Mouse (Mus musculus): ENCODE data around the gene Aqp1. TPM values are rescaled to one million over a fixed set of nuclear protein-coding genes. Genes with fewer than 3 reads are reported as not detected.

Gene Aqp1
- 41.7 and 45.2 TPM in 2 replicates for polyA plus RNA-seq (2015; fragmentation: Nextera tagmentation; extraction: Ambion mirVana)

DNA sequence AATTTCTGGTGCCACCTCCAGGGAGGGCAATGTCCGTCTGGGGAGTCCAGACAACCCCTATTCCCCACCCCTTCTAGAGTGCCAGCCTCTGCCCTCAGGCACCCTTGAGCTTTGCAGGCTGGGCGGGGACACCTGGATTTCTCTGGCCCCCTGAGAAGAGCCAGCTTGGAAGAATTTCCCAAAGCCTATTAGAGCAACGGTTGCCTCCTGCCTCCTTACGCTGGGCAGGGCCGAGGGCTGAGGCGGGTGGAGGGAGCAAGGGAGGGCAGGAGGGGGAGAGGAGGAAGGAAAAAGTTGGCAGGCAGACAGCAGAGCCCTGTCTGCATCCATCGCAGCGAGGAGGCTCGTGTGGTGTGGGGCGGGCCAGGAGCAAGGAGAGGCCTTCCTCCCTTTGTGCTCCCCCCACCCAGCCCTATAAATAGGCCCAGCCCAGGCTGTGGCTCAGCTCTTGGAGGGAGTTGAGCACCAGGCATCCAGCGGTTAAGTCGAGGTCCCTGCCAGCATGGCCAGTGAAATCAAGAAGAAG is at the start of gene Aqp1:
Gene Aqp1, plus strand, starts transcription at position 444 of the 526 bp plus-strand sequence.
- DNase-seq (no peak), ATAC-seq (ENCODE audit: low read depth) (peak; percentile 19; the same call in 1 of the 2 replicates)
- H3K9ac ChIP-seq = peak within 1 kb of the TSS; percentile 77
- no peaks in the 10 kb centered on the region for H3K36me3 ChIP-seq
- peaks cover 88% of the 10 kb centered on the region for H3K4me1 ChIP-seq (replicated peaks)
- H3K9me3 ChIP-seq (replicated peaks) = no peaks in the 10 kb centered on the region
- H3K4me3 ChIP-seq (replicated peaks) = peak within 1 kb of the TSS; percentile 48
- 11% methylated on average over 12 of the region's 12 CpGs for WGBS (ENCODE audit: insufficient replicate concordance)
- H3K27ac ChIP-seq = peak within 1 kb of the TSS; percentile 89
- no peaks in the 10 kb centered on the region for H3K27me3 ChIP-seq
- peak within 1 kb of the TSS; percentile 69 for H3K4me2 ChIP-seq

DNA sequence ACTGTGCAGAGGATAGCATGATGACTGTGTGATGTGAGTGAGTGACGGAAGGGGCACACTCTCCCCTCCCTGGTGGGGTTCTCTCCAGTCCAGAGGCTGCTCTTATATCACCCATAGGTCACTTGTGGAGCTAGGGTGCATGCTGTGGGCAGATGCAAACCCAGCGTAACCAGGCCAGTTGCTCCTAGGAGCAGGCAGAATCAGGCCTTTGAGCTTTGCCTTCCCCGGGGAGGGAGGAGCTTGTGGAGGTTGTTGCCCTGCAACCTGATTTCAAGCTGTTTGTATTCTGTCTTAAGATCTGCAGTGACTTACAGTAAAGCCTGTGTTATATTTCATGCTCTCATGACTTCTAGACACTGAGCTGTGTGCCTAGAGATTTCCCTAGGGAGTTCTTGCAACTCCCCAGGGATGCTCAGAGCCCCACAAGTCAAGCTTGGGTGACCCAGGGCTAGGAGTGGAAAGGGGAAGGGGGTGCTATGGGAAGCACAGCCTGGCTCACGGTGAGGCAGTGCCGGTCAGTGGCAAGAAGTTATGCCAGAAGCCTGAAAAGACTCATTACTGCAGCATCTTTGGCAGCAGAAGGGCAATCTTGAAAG is 48.1 kb upstream of the Aqp1 start:
- Histone ChIP-seq H3K4me2 (no peak overlapping the region), H3K9ac (no peak overlapping the region), H3K9me3 (replicated peaks) (no peaks in the 10 kb centered on the region), H3K4me1 (replicated peaks) (peaks cover 19% of the 10 kb centered on the region), H3K27me3 (no peaks in the 10 kb centered on the region), H3K36me3 (no peaks in the 10 kb centered on the region), H3K27ac (no peak overlapping the region), H3K4me3 (replicated peaks) (no peak overlapping the region)
- peak; percentile 49 for ATAC-seq (ENCODE audit: low read depth)
- 70% methylated on average over 5 of the region's 5 CpGs for WGBS (ENCODE audit: insufficient replicate concordance)
- no peak for DNase-seq

DNA sequence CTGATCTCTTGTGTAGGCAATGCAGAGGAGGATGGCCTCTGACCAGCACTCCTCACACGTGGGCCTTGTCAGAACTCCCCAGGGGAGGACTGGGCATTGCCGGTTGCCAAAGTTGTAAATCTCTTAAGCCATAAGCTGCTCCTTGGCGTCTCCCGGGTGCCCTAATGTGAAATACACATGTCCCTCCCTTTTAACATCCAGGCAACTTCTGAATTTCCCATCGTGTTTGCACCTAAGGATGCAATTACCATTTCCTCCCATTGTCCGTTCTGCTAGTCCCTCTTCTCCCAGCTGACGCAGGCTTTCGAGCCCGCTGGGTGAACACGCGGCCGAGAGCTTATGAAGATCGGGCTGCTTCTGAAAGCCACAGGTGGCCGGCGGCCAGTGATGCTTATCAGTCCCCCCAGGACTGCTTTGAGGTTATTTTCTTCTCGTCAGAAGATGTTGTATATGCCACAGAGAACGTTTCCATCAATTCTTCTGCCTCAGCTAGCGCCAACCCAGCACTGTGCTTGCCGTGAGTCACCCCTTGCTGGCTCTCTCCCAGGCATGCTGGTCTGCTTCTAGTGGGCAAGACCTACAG is 41.6 kb upstream of the Aqp1 start:
- no peak overlapping the region for H3K9ac ChIP-seq
- WGBS (ENCODE audit: insufficient replicate concordance) = 54% methylated on average over 19 of the region's 19 CpGs
- H3K9me3 ChIP-seq (replicated peaks) = no peaks in the 10 kb centered on the region
- no peak for ATAC-seq (ENCODE audit: low read depth)
- H3K4me2 ChIP-seq = no peak overlapping the region
- DNase-seq = no peak
- no peak overlapping the region for H3K27ac ChIP-seq
- no peak overlapping the region for H3K4me3 ChIP-seq (replicated peaks)
- H3K4me1 ChIP-seq (replicated peaks) = peaks cover 24% of the 10 kb centered on the region
- H3K36me3 ChIP-seq = no peaks in the 10 kb centered on the region
- no peaks in the 10 kb centered on the region for H3K27me3 ChIP-seq

DNA sequence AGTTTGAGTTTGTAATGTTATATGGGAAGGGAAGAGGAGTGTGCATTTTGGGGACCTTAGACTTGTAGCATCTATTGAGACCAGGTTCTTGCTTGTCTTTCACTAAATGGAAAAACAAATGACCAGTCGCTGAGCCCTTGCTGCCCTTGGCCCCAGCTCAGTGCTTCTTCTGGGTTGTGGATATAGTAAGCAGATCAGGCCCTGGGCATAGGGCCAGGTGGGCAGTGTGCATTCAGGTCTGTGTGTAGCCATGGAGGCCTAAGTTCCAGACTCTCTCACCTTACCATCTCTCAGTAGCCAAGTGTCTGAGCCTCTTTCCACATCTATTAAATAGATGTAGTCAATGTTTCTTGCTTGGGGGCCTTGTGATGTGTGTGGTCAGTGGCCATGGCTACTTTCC is 40.9 kb upstream of the Aqp1 start:
- H3K27me3 ChIP-seq = no peaks in the 10 kb centered on the region
- H3K4me2 ChIP-seq = no peak overlapping the region
- 87% methylated on average over 1 of the region's 1 CpGs for WGBS (ENCODE audit: insufficient replicate concordance)
- no peak overlapping the region for H3K4me3 ChIP-seq (replicated peaks)
- H3K4me1 ChIP-seq (replicated peaks) = peaks cover 31% of the 10 kb centered on the region
- H3K27ac ChIP-seq = no peak overlapping the region
- DNase-seq (no peak), ATAC-seq (ENCODE audit: low read depth) (no peak)
- H3K36me3 ChIP-seq = no peaks in the 10 kb centered on the region
- no peak overlapping the region for H3K9ac ChIP-seq
- H3K9me3 ChIP-seq (replicated peaks) = no peaks in the 10 kb centered on the region

DNA sequence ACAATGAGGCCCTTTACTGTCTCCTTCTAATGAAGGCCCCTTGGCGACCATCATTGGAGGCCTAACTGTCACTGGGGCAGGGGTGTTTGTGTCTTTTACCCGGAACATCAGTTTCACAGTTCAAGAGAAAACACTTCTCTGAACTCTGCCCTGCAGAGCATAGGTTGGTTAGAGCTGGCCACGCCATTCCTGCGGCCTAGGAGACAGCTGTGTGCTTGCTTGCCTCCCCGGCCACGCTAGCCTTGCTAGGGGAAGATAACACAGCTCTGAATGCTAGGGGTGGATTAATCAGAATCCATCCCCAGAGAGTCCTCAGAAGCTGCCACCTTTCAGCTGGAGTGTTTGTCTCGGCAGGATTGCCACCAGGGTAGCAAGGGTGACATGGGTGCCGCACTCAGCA is 36.8 kb upstream of the Aqp1 start:
- no peak overlapping the region for H3K4me2 ChIP-seq
- H3K27me3 ChIP-seq = no peaks in the 10 kb centered on the region
- H3K4me3 ChIP-seq (replicated peaks) = no peak overlapping the region
- H3K9ac ChIP-seq = no peak overlapping the region; the same call in 1 of the 2 replicates
- no peaks in the 10 kb centered on the region for H3K9me3 ChIP-seq (replicated peaks)
- WGBS (ENCODE audit: insufficient replicate concordance) = 31% methylated on average over 8 of the region's 8 CpGs
- peak overlapping the region; percentile 8 for H3K27ac ChIP-seq
- peak; percentile 83 for ATAC-seq (ENCODE audit: low read depth)
- no peaks in the 10 kb centered on the region for H3K36me3 ChIP-seq
- peak; percentile 22 for DNase-seq
- peaks cover 38% of the 10 kb centered on the region for H3K4me1 ChIP-seq (replicated peaks)

DNA sequence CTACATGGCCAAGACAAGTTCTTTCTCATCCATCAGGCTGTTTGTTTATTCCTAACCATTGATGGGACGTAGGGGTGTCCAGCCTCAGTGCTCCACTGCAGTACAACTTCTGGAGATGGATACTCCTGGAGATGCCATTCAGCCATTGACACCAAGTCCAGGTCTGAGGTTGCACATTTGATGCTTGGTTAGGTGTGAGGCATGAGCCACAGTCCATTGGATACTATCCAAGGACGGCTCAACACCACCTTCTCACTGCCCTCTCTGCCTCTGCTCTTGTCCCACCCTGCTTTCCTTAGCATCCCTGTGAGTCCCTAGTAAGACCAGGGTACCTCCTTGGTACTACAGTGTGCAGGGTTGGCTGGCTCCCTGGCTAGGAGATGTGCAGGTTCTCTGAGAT is 36.3 kb upstream of the Aqp1 start:
- Histone ChIP-seq H3K4me3 (replicated peaks) (no peak overlapping the region), H3K9me3 (replicated peaks) (no peaks in the 10 kb centered on the region), H3K27me3 (no peaks in the 10 kb centered on the region), H3K27ac (no peak overlapping the region), H3K4me2 (no peak overlapping the region), H3K4me1 (replicated peaks) (peaks cover 35% of the 10 kb centered on the region), H3K9ac (no peak overlapping the region), H3K36me3 (no peaks in the 10 kb centered on the region)
- 72% methylated on average over 2 of the region's 2 CpGs for WGBS (ENCODE audit: insufficient replicate concordance)
- DNase-seq = no peak
- ATAC-seq (ENCODE audit: low read depth) = peak; percentile 8

DNA sequence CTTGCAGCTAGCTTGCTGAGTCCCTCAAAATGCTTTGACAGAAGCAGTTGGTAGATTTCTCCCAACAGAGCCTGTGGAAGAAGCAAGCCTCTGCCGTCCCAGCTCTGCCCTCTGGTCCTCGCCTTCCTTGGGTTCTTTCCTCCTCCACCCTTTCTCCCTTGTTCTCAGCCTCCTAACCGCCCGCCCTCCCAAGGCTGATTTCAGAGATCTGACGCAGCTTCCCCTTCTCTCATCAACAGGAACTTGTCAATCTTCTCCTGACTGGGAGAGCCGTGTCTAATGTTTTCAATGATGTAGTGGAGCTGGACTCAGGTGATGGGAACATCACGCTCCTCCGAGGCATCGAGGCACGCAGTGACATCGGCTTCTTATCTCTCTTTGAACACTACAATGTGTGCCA is 35.5 kb upstream of the Aqp1 start:
- Histone ChIP-seq H3K9ac (no peak overlapping the region), H3K4me2 (no peak overlapping the region), H3K27ac (no peak overlapping the region), H3K4me3 (replicated peaks) (no peak overlapping the region), H3K36me3 (no peaks in the 10 kb centered on the region), H3K4me1 (replicated peaks) (peaks cover 35% of the 10 kb centered on the region), H3K9me3 (replicated peaks) (no peaks in the 10 kb centered on the region), H3K27me3 (no peaks in the 10 kb centered on the region)
- no peak for ATAC-seq (ENCODE audit: low read depth)
- no peak for DNase-seq
- WGBS (ENCODE audit: insufficient replicate concordance) = 46% methylated on average over 11 of the region's 11 CpGs

DNA sequence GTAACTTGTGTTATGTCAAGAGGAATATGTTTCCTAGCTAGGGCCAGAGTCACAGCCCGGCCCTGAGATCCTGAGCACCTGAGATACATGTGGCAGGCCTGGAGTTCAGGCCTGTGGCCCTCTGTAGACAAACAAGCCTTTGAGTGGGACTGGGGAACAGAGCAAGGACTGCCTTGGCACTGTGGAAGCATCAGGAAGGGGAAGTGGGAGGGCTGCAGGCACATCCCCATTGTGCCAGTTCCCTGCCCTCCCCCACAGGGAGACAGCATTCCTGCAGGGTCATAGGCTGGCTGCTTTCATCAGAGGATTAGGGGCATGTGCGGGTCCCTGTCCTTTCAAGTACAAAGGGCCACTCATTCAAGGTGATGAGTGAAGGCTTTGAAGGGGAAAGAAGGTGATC is 26.1 kb upstream of the Aqp1 start:
- Histone ChIP-seq H3K27ac (no peak overlapping the region), H3K9ac (no peak overlapping the region), H3K36me3 (no peaks in the 10 kb centered on the region), H3K4me1 (replicated peaks) (peaks cover 26% of the 10 kb centered on the region), H3K27me3 (no peaks in the 10 kb centered on the region), H3K4me2 (no peak overlapping the region), H3K9me3 (replicated peaks) (no peaks in the 10 kb centered on the region), H3K4me3 (replicated peaks) (no peak overlapping the region)
- ATAC-seq (ENCODE audit: low read depth) = no peak
- WGBS (ENCODE audit: insufficient replicate concordance) = 65% methylated on average over 2 of the region's 2 CpGs
- DNase-seq = no peak

DNA sequence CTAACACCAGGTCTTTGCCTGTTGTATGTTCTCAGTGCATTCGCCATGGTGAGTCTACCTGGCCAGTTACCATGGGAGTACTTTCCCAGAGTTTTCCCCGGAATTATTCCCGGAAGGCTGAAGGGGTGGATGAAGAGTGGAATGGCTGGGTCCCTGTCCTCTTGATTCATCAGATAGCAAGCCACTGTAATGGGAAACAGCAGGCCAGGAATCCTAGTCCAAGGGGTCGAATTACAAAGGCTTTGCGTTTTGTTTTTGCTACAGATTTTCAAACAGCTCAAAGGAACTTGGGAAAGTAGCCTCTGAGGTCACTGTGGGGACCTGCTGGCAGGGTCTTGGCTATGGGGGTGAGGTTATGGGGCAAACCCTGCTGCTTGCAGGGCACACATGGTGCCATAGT is 24.3 kb upstream of the Aqp1 start:
- no peaks in the 10 kb centered on the region for H3K36me3 ChIP-seq
- no peak overlapping the region for H3K4me2 ChIP-seq
- DNase-seq = no peak
- ATAC-seq (ENCODE audit: low read depth) = no peak
- WGBS (ENCODE audit: insufficient replicate concordance) = 72% methylated on average over 5 of the region's 5 CpGs
- H3K9ac ChIP-seq = no peak overlapping the region; the same call in 1 of the 2 replicates
- peaks cover 26% of the 10 kb centered on the region for H3K4me1 ChIP-seq (replicated peaks)
- H3K9me3 ChIP-seq (replicated peaks) = no peaks in the 10 kb centered on the region
- H3K4me3 ChIP-seq (replicated peaks) = no peak overlapping the region
- H3K27me3 ChIP-seq = no peaks in the 10 kb centered on the region
- H3K27ac ChIP-seq = no peak overlapping the region

DNA sequence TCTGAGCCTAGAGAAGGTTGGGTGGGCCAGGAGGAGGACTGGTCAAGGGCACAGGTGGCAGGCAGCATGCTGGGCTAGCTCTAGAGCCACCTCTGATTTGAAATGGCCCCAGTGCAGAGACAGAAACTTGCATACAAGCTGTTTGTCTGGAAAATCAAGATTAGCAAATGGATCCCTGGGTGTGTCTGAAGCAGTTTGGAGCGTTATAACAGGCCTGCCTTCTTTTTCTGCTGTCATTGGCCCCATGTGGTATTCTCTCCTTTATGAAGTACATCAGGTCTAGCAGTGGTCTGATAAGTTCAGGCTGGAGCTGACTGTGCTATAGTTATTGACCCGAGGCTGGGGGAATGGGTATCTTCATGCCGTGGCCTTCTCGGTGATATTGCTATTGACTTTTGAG is 22.3 kb upstream of the Aqp1 start:
- Histone ChIP-seq H3K9me3 (replicated peaks) (no peaks in the 10 kb centered on the region), H3K4me3 (replicated peaks) (no peak overlapping the region), H3K27ac (peak overlapping the region; percentile 70), H3K36me3 (no peaks in the 10 kb centered on the region), H3K4me1 (replicated peaks) (peaks cover 34% of the 10 kb centered on the region), H3K4me2 (no peak overlapping the region), H3K9ac (peak overlapping the region; percentile 15; the same call in 1 of the 2 replicates), H3K27me3 (no peaks in the 10 kb centered on the region)
- ATAC-seq (ENCODE audit: low read depth) = peak; percentile 83
- no peak for DNase-seq
- 24% methylated on average over 4 of the region's 4 CpGs for WGBS (ENCODE audit: insufficient replicate concordance)

DNA sequence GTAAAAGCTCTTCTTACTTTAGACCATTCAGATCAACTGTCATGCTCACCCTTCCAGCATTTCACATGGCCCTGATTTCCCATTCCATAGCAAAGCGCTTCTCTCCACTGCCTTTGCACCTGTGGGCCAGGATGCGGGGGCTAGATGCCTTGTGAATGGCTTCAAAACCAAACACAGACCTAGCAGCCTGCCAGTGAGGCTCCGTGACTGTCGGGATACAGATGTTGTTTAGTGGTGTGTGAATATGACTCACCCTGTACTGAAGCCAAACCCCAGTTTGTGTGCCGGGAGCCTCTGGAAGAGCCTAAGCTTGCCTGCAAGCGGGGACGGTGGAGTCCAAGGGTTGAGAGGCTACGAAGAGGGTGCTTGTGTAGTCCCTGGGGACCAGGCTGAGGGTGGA is 21.6 kb upstream of the Aqp1 start:
- H3K4me1 ChIP-seq (replicated peaks) = peaks cover 41% of the 10 kb centered on the region
- ATAC-seq (ENCODE audit: low read depth) (no peak), DNase-seq (no peak)
- no peaks in the 10 kb centered on the region for H3K36me3 ChIP-seq
- H3K27ac ChIP-seq = peak overlapping the region; percentile 70
- no peak overlapping the region for H3K9ac ChIP-seq
- no peak overlapping the region for H3K4me3 ChIP-seq (replicated peaks)
- H3K4me2 ChIP-seq = no peak overlapping the region
- no peaks in the 10 kb centered on the region for H3K27me3 ChIP-seq
- no peaks in the 10 kb centered on the region for H3K9me3 ChIP-seq (replicated peaks)
- 84% methylated on average over 8 of the region's 8 CpGs for WGBS (ENCODE audit: insufficient replicate concordance)

DNA sequence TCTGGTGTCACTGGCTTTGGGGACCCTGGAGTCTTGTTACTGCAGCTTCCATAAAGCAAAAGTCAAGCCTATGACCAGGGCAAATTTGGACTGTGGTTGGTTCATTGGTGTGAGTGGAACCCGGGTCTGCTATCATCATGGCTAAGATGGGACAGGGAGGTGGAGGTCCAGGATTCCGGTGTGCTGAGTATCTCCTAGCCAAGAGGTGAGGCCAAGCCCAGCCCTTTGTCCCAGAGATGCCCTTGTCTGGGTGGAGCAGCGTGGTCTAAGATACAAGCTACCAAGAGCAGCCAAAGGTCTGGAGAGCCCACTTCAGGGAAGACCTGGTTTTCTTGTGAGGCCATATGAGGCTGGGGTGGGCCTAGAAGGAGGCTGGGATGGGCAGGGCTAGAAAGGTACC is 17.6 kb upstream of the Aqp1 start:
- Histone ChIP-seq H3K9me3 (replicated peaks) (no peaks in the 10 kb centered on the region), H3K9ac (no peak overlapping the region), H3K4me1 (replicated peaks) (peaks cover 67% of the 10 kb centered on the region), H3K36me3 (no peaks in the 10 kb centered on the region), H3K4me2 (no peak overlapping the region), H3K4me3 (replicated peaks) (no peak overlapping the region), H3K27me3 (no peaks in the 10 kb centered on the region), H3K27ac (no peak overlapping the region)
- no peak for ATAC-seq (ENCODE audit: low read depth)
- no peak for DNase-seq
- WGBS (ENCODE audit: insufficient replicate concordance) = 78% methylated on average over 3 of the region's 3 CpGs
